ENCODE assay signal across 8 mouse cellular contexts in genomic region chr6:88901947-88902820, GRCm38 (mm10). TPM values are rescaled to one million over a fixed set of nuclear protein-coding genes. Genes with fewer than 3 reads are reported as not detected.
DNase-seq lines count a peak whose midpoint lies in the region; ATAC-seq and TF ChIP-seq lines count a peak whose summit lies in the region.

Gene Tpra1 (plus strand): TSS chr6:88902251.

- under 1% methylated on average over 66 of the region's 66 CpGs for WGBS in embryonic facial prominence, embryonic 13.5 days
- under 1% methylated on average over 66 of the region's 66 CpGs for WGBS in heart, adult 2 months
- WGBS in limb, embryonic 13.5 days, result under 1% methylated on average over 66 of the region's 66 CpGs
- WGBS in midbrain, embryonic 16.5 days, result under 1% methylated on average over 66 of the region's 66 CpGs

- H3K27ac ChIP-seq in embryonic facial prominence, embryonic 13.5 days, result peak within 1 kb of the TSS; percentile 93
- peak within 1 kb of the TSS; percentile 97 for H3K27ac ChIP-seq in heart, adult 2 months
- H3K27ac ChIP-seq in limb, embryonic 13.5 days, result peak within 1 kb of the TSS; percentile 91
- peak within 1 kb of the TSS; percentile 88 for H3K27ac ChIP-seq in midbrain, embryonic 16.5 days (ENCODE audit: low read length)

- no peaks in the 10 kb centered on the region for H3K27me3 ChIP-seq in embryonic facial prominence, embryonic 13.5 days
- no peaks in the 10 kb centered on the region for H3K27me3 ChIP-seq in heart, adult 2 months (ENCODE audit: control insufficient read depth, insufficient read depth, low read length)
- H3K27me3 ChIP-seq in limb, embryonic 13.5 days, result no peaks in the 10 kb centered on the region
- no peaks in the 10 kb centered on the region for H3K27me3 ChIP-seq in midbrain, embryonic 16.5 days (ENCODE audit: control insufficient read depth, insufficient read depth, low read depth, low read length)

- peak within 1 kb of the TSS; percentile 85 for H3K9ac ChIP-seq in embryonic facial prominence, embryonic 13.5 days
- peak within 1 kb of the TSS; percentile 85 for H3K9ac ChIP-seq in heart, adult 2 months (ENCODE audit: low read depth, low read length)
- peak within 1 kb of the TSS; percentile 92 for H3K9ac ChIP-seq in limb, embryonic 13.5 days
- H3K9ac ChIP-seq in midbrain, embryonic 16.5 days (ENCODE audit: low read depth, low read length), result peak within 1 kb of the TSS; percentile 88

- TF ChIP-seq EP300 in heart, adult 2 months (IDR thresholded peaks at IDR 0.05; ENCODE audit: insufficient read depth, low read depth, low read length), result no peak

- peak; percentile 62 for TF ChIP-seq POLR2A in heart, adult 2 months (IDR thresholded peaks at IDR 0.05; ENCODE audit: insufficient read depth, low read depth, low read length)

- H3K4me2 ChIP-seq in embryonic facial prominence, embryonic 13.5 days, result peak within 1 kb of the TSS; percentile 96
- peak within 1 kb of the TSS; percentile 94 for H3K4me2 ChIP-seq in limb, embryonic 13.5 days (replicated peaks)
- H3K4me2 ChIP-seq in midbrain, embryonic 16.5 days (ENCODE audit: low read length), result peak within 1 kb of the TSS; percentile 99

- H3K4me1 ChIP-seq in embryonic facial prominence, embryonic 13.5 days, result peaks cover 47% of the 10 kb centered on the region
- H3K4me1 ChIP-seq in heart, adult 2 months (ENCODE audit: control insufficient read depth, insufficient read depth, low read length), result peaks cover 28% of the 10 kb centered on the region
- H3K4me1 ChIP-seq in limb, embryonic 13.5 days, result peaks cover 40% of the 10 kb centered on the region
- peaks cover 26% of the 10 kb centered on the region for H3K4me1 ChIP-seq in midbrain, embryonic 16.5 days (ENCODE audit: control insufficient read depth, insufficient read depth, low read length)

- peak within 1 kb of the TSS; percentile 62 for H3K4me3 ChIP-seq in embryonic facial prominence, embryonic 13.5 days
- peak within 1 kb of the TSS; percentile 74 for H3K4me3 ChIP-seq in heart, adult 2 months
- peak within 1 kb of the TSS; percentile 82 for H3K4me3 ChIP-seq in limb, embryonic 13.5 days
- peak within 1 kb of the TSS; percentile 83 for H3K4me3 ChIP-seq in midbrain, embryonic 16.5 days (ENCODE audit: low read depth, low read length)

- no peaks in the 10 kb centered on the region for H3K79me2 ChIP-seq in heart, adult 2 months (replicated peaks; ENCODE audit: control insufficient read depth, insufficient read depth, low read length)

- ATAC-seq in embryonic facial prominence, embryonic 13.5 days (ENCODE audit: insufficient number of reproducible peaks, insufficient read depth, low FRiP score, low TSS enrichment, low read depth), result peak; percentile 85
- ATAC-seq in limb, embryonic 13.5 days (ENCODE audit: low FRiP score, low read depth), result peak; percentile 89
- ATAC-seq in midbrain, embryonic 16.5 days, result peak; percentile 92

- H3K9me3 ChIP-seq in embryonic facial prominence, embryonic 13.5 days, result no peaks in the 10 kb centered on the region
- no peaks in the 10 kb centered on the region for H3K9me3 ChIP-seq in limb, embryonic 13.5 days
- no peaks in the 10 kb centered on the region for H3K9me3 ChIP-seq in midbrain, embryonic 16.5 days (replicated peaks; ENCODE audit: control insufficient read depth, low read length, poor library complexity, severe bottlenecking)

- TF ChIP-seq CTCF in heart, adult 2 months (IDR thresholded peaks at IDR 0.05), result peak; percentile 49

- intact Hi-C loops in heart, adult 2 months (cut with DNase I), result loop anchor here (5.0 kb wide), 1 partner anchor 1090 kb away; the partner anchor contains the start of gene Rab43

- peak; percentile 91 for DNase-seq in 3134 (ENCODE audit: extremely low read depth, insufficient read length, low spot score)
- DNase-seq in adrenal gland, postnatal 36 days, result peak; percentile 95 to 97
- peak; percentile 91 to 96 for DNase-seq in heart, adult 2 months
- DNase-seq in kidney, adult 8-10 months, result peak; percentile 97 to 98
- peak; percentile 89 to 96 for DNase-seq in spleen, postnatal 10 days (ENCODE audit: low spot score in 2 of 2)

- H3K36me3 ChIP-seq in embryonic facial prominence, embryonic 13.5 days, result peaks cover 7% of the 10 kb centered on the region; the same call in 1 of the 2 replicates
- no peaks in the 10 kb centered on the region for H3K36me3 ChIP-seq in heart, adult 2 months (ENCODE audit: control insufficient read depth, insufficient read depth, low read length)
- H3K36me3 ChIP-seq in limb, embryonic 13.5 days, result peaks cover 3% of the 10 kb centered on the region; the same call in 1 of the 2 replicates
- H3K36me3 ChIP-seq in midbrain, embryonic 16.5 days (ENCODE audit: control insufficient read depth, insufficient read depth, low read length), result no peaks in the 10 kb centered on the region

RNA-seq across cellular contexts. Expression of gene Tpra1, which starts in this region (rescaled TPM):
- 100 to 1,000 TPM; 104 TPM for total RNA-seq in adrenal gland, postnatal 36 days (2021)
- 93.2 and 93.5 TPM in 2 replicates for polyA plus RNA-seq in embryonic facial prominence, embryonic 13.5 days (2015; fragmentation: Nextera tagmentation; extraction: Ambion mirVana)
- total RNA-seq in heart, adult 2 months (2021), result 10 to 100 TPM; 34.4 to 34.8 TPM
- 88.0 and 118 TPM in 2 replicates for polyA plus RNA-seq in heart, adult 2 months (2012; rRNA removed)
- 89.5 and 89.6 TPM in 2 replicates for polyA plus RNA-seq in limb, embryonic 13.5 days (2015; fragmentation: Nextera tagmentation; extraction: Ambion mirVana)
- 88.4 and 99.6 TPM in 2 replicates for polyA plus RNA-seq in midbrain, embryonic 16.5 days (2015; fragmentation: Nextera tagmentation; extraction: Ambion mirVana)

Comparison
In these comparisons a context has a peak if more than half of its experiments do, and no peak if none do; other contexts are left out.
1. Peak in every context shown above with its lines: DNase-seq, ATAC-seq, H3K4me3 ChIP-seq and H3K27ac ChIP-seq.